Mouse (Mus musculus) left cerebral cortex, postnatal 36 days (tissue): ENCODE data around the gene Wdr19. TPM values are rescaled to one million over a fixed set of nuclear protein-coding genes. Genes with fewer than 3 reads are reported as not detected.

Experiments used
- DNase-seq, 2 experiments: peaks; one replicate each; pipeline ENCODE4 v3.0.0; 2021 to 2022; ENCODE audit warnings: low spot score in 2 of 2, mixed read lengths in 1 of 2
- intact Hi-C: fragments of 180-260 bp; cut with DNase I; formaldehyde crosslinking; loops from one replicate; pipeline ENCODE4 v1.15.1; 2025
- total RNA-seq, 2 experiments: library from RNA; stranded (reverse); gene quantifications; 2 replicates each; pipeline ENCODE4 v1.2.3; 2021

The Wdr19 gene
- total RNA-seq, 2 experiments from 2014 or later, result 20.6 to 22.2 TPM

DNA sequence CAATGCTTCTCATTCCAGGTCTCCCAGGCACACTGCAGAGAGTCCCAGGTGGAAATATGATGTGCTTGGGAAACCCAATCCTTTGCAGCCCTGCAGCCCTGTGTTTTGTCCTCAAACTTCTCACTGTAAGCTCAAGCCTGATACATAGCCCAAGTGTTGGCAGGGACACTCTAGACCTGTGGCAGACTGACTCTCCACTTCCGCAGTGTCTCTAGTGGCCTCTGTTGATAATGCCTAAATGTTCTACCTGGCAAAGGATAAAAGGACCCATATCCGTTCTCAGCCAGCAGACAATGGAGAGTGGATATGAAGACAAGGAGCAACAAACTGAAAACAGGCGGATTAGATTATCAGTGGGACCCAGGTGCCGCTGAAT, 17.7 kb upstream of the Wdr19 start:
- intact Hi-C loops, result no loop called here
- DNase-seq, result no peak

- no peak for DNase-seq
- intact Hi-C loops, result no loop called here
Observed at GRCm38 (mm10) chr5:65182268-65182667, 17.2 kb upstream of the Wdr19 start.

DNA sequence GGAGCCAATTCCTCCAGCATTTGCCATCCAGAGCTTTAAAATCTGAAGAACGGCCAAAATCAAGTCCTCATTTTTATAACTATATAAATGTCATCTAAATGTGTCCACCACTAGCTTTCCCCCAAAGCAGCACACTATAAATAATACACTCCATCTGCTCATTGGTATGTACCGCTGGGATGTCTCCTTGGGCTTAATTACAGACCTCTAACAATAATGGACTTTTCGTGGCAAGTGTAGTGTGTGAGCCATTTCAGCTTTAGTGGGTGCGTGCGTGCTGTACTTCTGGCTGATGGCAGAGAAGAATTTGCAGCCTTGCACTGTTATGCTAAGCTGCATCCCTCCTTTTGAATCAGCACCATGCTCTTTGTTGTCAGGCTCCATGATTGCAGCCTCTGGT, 7.9 kb upstream of the Wdr19 start:
- peak; percentile 24 to 33 for DNase-seq
- intact Hi-C loops, result no loop called here

- intact Hi-C loops, result no loop called here
- peak; percentile 40 to 43 for DNase-seq
Observed at GRCm38 (mm10) chr5:65194441-65194840, 5.1 kb upstream of the Wdr19 start.

DNA sequence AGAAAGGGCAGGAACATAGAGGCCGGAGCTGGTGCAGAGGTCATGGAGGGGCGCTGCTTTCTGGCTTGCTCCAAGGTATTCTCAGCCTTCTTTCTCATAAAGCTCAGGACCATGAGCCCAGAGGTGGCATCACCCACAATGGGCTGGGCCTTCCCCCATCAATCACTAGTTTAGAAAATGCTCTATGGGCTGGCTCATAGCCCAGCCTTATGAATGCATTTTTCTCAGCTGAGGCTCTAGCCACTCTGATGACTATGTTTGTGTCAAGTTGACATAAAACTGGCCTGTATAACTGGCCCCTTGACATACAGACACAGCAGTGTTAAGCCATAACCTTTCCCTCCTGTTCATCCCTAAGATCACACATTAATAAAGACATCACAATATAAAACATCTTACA, 5.2 kb downstream of the Wdr19 start:
- DNase-seq, result no peak
- intact Hi-C loops, result loop anchor here (5.0 kb wide), 1 partner anchor 72 kb away; no protein-coding TSS in a partner anchor

- intact Hi-C loops, result loop anchor here (2.0 kb wide), 1 partner anchor 211 kb away; no protein-coding TSS in a partner anchor
Observed at GRCm38 (mm10) chr5:65213321-65213720, 13.8 kb downstream of the Wdr19 start.

DNA sequence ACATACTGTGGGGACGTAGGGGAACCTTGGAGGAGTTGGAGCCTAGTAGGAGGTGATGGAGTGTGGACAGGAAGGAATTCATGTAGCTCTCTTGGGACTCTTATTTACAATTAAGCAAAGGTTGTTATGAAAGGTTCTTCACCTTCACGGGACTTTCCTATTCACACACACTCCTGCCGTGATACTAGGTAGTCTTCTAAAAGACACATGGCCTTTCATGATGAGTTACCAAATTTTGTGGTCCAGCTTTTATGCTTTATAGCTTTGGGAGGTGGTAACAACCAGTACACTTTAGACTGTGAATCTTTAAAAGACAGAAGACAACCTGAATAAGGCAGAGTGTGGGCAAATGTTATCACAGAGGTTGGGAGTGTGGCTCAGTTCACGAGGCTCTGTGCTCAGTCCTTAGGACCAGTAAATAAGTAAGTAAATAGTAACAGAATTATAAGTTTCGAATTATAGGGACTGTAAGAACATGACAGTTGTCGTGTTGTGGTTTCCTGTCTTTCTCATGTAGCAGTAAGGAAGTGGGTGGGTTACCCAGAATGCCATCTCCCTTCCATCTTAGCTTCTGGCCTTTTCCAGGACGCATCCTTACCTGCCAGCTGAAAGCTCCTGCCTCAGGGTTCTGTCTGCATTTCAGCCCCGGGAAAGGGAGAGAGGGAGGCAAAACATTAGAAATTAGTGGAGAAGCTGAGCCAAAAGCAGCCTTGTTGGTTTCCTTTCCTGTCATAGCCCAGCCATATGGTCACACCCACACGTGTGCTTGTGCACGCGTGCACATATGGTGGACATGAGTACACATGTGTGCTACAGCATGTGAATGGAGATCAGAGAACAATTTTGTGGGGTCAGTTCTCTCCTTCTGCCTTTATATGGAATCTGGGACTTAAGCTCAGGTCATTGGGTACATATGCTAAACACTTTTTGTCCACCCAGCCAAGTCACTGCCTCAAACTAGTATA, 18.1 kb downstream of the Wdr19 start:
- intact Hi-C loops, result no loop called here
- peak in 1 of 2 experiments; percentile 21 for DNase-seq

More at GRCm38 (mm10) chr5:65213321-65213720, 13.8 kb downstream of the Wdr19 start:
- DNase-seq, result no peak

DNA sequence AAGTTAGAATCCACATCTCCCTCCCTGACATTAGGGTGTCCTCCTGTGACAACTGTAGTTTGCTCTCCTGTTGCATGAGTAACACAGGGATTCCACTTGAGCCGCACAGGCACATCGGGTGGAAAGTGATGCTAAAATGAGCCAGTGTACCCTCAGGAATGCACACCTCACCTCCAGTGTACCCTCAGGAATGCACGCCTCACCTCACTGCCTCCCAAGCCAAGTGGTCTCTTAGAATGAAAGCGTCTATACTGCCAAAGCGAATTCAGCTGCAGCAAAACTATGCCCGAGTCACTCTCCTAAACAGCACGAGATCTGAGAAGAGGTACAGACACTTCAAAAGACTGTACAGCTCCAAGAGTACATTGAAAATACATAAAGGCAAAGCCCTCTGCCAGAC, 21.5 kb downstream of the Wdr19 start:
- intact Hi-C loops, result no loop called here
- no peak for DNase-seq

GRCm38 (mm10) chr5:65224056-65224455, 24.6 kb downstream of the Wdr19 start:
- DNase-seq, result no peak
- intact Hi-C loops, result no loop called here

- intact Hi-C loops, result no loop called here
- no peak for DNase-seq
Observed at GRCm38 (mm10) chr5:65231289-65232003, 31.9 kb downstream of the Wdr19 start.

DNA sequence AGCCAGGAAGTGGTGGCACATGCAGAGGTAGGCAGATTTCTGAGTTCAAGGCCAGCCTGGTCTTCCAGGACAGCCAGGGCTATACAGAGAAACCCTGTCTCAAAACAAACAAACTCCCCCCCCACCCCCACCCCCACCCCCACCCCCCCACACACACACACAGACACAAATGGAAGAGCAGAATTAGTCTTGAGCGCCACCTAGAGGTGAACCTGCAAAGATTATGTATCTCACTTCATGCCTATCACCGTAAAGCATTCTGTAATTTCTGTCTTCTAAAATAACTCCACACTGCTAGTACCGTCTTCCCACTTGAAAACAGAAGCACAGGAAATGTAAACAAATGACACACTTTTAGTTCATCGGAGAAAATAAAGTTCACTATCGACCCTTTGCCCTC, 43.2 kb downstream of the Wdr19 start:
- intact Hi-C loops, result loop anchor here (10.0 kb wide), 1 partner anchor 358 kb away; no protein-coding TSS in a partner anchor
- no peak for DNase-seq

DNA sequence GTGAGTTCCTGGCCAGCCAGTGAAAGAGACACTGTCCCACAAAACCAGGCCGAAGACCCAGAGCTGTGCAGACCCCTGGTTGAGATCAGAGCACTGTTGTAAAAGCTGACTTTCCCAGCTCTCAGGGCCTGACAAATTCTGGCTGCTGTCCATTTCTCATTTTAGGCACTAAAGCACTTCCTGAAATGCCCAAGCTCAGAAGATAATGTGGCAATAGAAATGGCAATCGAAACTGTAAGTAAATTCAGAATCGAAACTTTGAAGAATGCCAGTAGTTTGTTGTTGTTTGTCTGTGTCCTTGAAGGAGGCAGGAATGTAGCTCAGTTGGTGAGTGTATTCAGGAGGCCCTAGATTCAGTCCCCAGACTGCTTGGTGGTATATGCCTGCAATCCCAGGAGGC, 47.8 kb downstream of the Wdr19 start:
- DNase-seq, result no peak
- intact Hi-C loops, result loop anchor here (10.0 kb wide), 1 partner anchor 362 kb away; no protein-coding TSS in a partner anchor

DNA sequence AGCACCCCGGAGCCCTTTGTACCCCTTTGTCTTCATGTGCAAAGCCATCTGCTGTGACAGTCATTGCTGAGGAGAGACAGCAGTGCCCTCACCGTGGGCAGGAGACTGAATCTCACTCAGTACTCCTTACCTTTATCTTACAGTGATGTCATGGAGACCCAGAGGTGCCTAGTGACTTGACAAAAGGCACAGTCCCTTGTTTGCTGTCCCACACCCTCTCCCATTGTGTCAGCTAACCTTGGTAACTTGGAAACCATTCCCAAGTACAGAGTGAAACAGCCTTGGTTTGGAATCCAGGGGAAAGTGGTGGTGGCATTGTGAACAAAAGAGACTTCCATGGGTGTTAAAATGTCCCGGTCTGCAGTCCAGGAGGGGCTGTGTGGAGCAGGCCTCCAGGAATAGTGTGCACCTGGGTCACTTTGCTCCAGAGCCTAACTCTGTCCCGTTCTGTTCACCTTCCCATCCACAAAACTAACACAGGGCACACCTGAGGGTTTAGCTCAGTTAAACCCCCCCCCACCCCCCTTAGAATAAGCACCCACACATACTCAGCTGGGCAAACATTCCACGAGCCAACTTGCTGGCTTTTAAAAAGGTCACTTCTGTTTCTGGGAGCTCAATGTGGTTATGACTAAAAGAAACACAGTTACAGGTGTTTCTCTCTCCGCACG, 50.8 kb downstream of the Wdr19 start:
- intact Hi-C loops, result no loop called here
- no peak for DNase-seq

- intact Hi-C loops, result no loop called here
- DNase-seq, result no peak
Observed at GRCm38 (mm10) chr5:65257910-65258505, 58.5 kb downstream of the Wdr19 start.

DNA sequence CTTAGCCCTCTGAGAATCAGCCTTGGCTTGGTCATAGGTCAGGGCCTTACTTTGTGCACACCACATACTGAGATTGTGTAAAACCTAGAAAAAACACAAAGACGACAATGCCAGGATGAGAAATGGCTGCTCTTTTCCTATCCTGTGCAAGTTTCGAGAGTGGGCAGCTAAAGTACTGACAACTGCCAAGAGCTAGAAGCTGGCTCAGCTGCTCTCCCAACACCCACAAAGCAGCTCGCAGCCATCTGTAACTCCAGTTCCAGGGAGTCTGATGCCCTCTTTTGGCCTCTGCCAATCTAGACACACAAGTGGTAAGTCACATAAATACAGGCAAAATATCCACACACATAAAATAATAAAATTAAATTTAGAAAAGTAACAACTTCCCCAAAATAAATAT, 74.5 kb downstream of the Wdr19 start:
- intact Hi-C loops, result no loop called here
- DNase-seq, result peak; percentile 11 to 18

GRCm38 (mm10) chr5:65279133-65279651, 79.7 kb downstream of the Wdr19 start:
- intact Hi-C loops, result no loop called here
- no peak for DNase-seq

DNA sequence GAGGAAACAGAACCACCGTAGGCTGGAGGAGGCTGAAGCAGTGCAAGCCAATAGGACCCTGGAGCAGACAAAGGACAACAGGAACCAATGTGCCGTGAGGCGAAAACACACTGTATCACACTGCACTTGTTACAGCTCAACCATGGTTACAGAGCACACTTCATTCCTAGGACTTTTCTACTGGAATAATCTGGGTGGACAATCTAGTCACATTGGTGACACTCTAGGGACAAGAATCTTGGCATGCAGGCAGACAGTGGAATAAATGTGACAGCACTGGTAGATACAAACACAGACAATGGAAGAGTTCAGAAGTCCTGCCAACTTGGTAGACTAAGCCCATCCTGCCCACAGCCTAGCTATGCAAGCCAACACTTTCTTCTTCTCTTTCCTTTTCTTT, 81.7 kb downstream of the Wdr19 start:
- no peak for DNase-seq
- intact Hi-C loops, result no loop called here

GRCm38 (mm10) chr5:65284171-65284570, 84.7 kb downstream of the Wdr19 start:
- intact Hi-C loops, result no loop called here
- no peak for DNase-seq
